Mouse (Mus musculus): ENCODE measurements around the gene Mrps33.

Mrps33 gene

DNA sequence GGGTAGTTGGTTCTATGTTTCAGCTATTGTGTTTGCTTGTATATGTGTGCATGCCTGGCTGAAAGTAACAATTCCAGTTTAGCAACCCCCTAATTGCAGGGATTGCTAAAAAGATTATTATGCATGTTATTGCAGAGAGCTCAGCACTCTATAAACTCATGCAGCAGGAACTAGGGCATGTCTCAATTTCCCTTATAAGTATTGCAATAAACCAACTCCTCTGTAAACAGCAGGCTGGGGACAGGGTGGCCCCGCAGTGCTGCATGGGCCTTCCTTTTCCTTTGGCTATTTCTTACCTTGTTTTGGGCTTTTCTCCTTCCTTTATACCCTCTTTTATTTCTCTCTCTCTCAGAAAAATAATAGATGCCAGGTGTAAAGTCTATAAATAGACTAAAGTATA, 32.3 kb downstream of the Mrps33 start:
- no peak for DNase-seq

- DNase-seq: no peak
Measured at GRCm38 (mm10) chr6:39776275-39776674, 34.5 kb downstream of the Mrps33 start.

DNA sequence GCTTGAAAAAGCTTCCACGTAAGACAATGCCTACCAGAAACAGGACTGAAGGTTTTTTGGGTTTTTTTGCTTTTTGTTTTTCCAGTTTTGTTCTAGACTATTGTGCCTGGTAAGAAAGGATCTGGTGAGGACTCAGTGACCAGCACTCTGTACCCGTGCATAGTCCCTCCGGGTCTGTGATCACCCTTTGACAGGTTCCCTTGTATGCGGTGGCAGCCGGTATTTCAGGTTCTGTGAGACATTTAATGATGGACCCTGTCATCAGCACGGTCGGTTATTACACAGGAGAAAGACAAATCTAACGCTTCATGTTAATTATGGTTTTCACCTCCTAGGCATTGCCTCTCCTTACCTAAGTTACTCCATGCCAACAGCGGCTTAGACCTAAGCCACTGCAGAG, 35.8 kb downstream of the Mrps33 start:
- DNase-seq: no peak

GRCm38 (mm10) chr6:39757229-39757628, 53.6 kb downstream of the Mrps33 start:
- DNase-seq: no peak

All from kidney, postnatal 10 days (tissue).